Mouse (Mus musculus) liver, adult 2 months (tissue): ENCODE data around the gene Leng1. TPM values are rescaled to one million over a fixed set of nuclear protein-coding genes. Genes with fewer than 3 reads are reported as not detected.

Source experiments
- DNase-seq: peaks from one replicate; pipeline ENCODE4 v3.0.0-alpha.2; 2011; ENCODE audit warnings: low read depth, low spot score; ENCODE audit errors: extremely low read depth
- H3K27ac ChIP-seq: fragments of 200-500 bp; replicated peaks from 2 replicates; pipeline ENCODE4 v1.5.1; 2012; ENCODE audit warnings: low read depth, mild to moderate bottlenecking, control low read depth, inconsistent platforms, low read length; ENCODE audit not compliant: insufficient read depth
- H3K27me3 ChIP-seq: fragments of 200-500 bp; 2 replicates; pipeline ENCODE4 v1.6.1; 2012; ENCODE audit warnings: mild to moderate bottlenecking, moderate library complexity, low read length, inconsistent platforms; ENCODE audit not compliant: control insufficient read depth, insufficient read depth
- H3K36me3 ChIP-seq: fragments of 200-500 bp; 2 replicates; pipeline ENCODE4 v1.6.1; 2012; ENCODE audit warnings: low read length, inconsistent platforms; ENCODE audit not compliant: control insufficient read depth, insufficient read depth
- H3K4me1 ChIP-seq: fragments of 200-500 bp; 2 replicates; pipeline ENCODE4 v1.6.1; 2011; ENCODE audit warnings: low read length; ENCODE audit not compliant: control insufficient read depth, insufficient read depth
- H3K4me3 ChIP-seq: fragments of 200-500 bp; 2 replicates; pipeline ENCODE4 v1.5.1; 2011; ENCODE audit warnings: low read depth, mild to moderate bottlenecking, control low read depth, low read length, moderate library complexity; ENCODE audit not compliant: insufficient read depth
- H3K79me2 ChIP-seq: fragments of 200-500 bp; 2 replicates; pipeline ENCODE4 v1.6.1; 2012; ENCODE audit warnings: inconsistent platforms, mild to moderate bottlenecking, low read length, moderate library complexity; ENCODE audit not compliant: control insufficient read depth, insufficient read depth
- H3K9ac ChIP-seq: fragments of 200-500 bp; 2 replicates; pipeline ENCODE4 v1.6.1; 2012; ENCODE audit warnings: low read depth, mild to moderate bottlenecking, control low read depth, inconsistent platforms, low read length
- CTCF ChIP-seq: fragments of 200-500 bp; IDR thresholded peaks from 2 replicates; pipeline ENCODE4 v1.5.1; 2011; ENCODE audit warnings: low read depth, low read length, control low read depth
- POLR2A ChIP-seq: fragments of 200-500 bp; IDR thresholded peaks from 2 replicates; pipeline ENCODE4 v1.6.1; 2011; ENCODE audit warnings: low read length, control low read depth; ENCODE audit not compliant: insufficient read depth; ENCODE audit errors: extremely low read depth
- WGBS: fragments of 180-500 bp; shearing (Covaris S2); methylation state at CpG from one replicate; pipeline ENCODE4 v1.1.7; 2018; 5-methylcytosine and 5-hydroxymethylcytosine counted together
- polyA plus RNA-seq: library from polyadenylated mRNA; depleted of rRNA; stranded (reverse); fragments of >200 nt; gene quantifications from 2 replicates; pipeline ENCODE4 v1.2.3, GENCODE M21; 2012
- total RNA-seq: library from RNA; depleted of rRNA; stranded (reverse); fragments of >200 nt; gene quantifications from 2 replicates; pipeline ENCODE4 v1.2.3, GENCODE M21; 2014

Gene Leng1
- total and polyA plus RNA-seq, 2 experiments = 3.6 to 5.3 TPM

GRCm38 (mm10) chr7:3629543-3630477, 35.8 kb downstream of the Leng1 start, which contains the start of the genes Tfpt and Prpf31:
Gene Tfpt (minus strand): TSS chr7:3629929.
Gene Prpf31 (plus strand): TSS chr7:3629985.
- Histone ChIP-seq H3K27ac (peak within 1 kb of the TSS; percentile 59), H3K79me2 (peaks cover 16% of the 10 kb centered on the region), H3K4me3 (peak within 1 kb of the TSS; percentile 51), H3K36me3 (no peaks in the 10 kb centered on the region), H3K27me3 (no peaks in the 10 kb centered on the region), H3K4me1 (peaks cover 12% of the 10 kb centered on the region), H3K9ac (peak within 1 kb of the TSS; percentile 62)
- peak; percentile 93 for DNase-seq
- WGBS = under 1% methylated on average over 47 of the region's 47 CpGs
- TF ChIP-seq CTCF (no peak), POLR2A (no peak)

GRCm38 (mm10) chr7:3629030-3629429, 36.6 kb downstream of the Leng1 start:
- TF ChIP-seq POLR2A (no peak), CTCF (no peak)
- peak overlapping the region; percentile 62 for H3K9ac ChIP-seq
- peaks cover 12% of the 10 kb centered on the region for H3K4me1 ChIP-seq
- peak overlapping the region; percentile 11; the same call in 1 of the 2 replicates for H3K27ac ChIP-seq
- peak overlapping the region; percentile 51 for H3K4me3 ChIP-seq
- H3K79me2 ChIP-seq = peaks cover 16% of the 10 kb centered on the region
- no peak for DNase-seq
- H3K36me3 ChIP-seq = no peaks in the 10 kb centered on the region
- WGBS = 27% methylated on average over 4 of the region's 4 CpGs
- no peaks in the 10 kb centered on the region for H3K27me3 ChIP-seq

- peak within 1 kb of the TSS; percentile 87 for H3K27ac ChIP-seq
- WGBS = under 1% methylated on average over 32 of the region's 32 CpGs
- peak within 1 kb of the TSS; percentile 94 for H3K9ac ChIP-seq
- H3K27me3 ChIP-seq = no peaks in the 10 kb centered on the region
- H3K79me2 ChIP-seq = peaks cover 3% of the 10 kb centered on the region; the same call in 1 of the 2 replicates
- peaks cover 3% of the 10 kb centered on the region; the same call in 1 of the 2 replicates for H3K4me1 ChIP-seq
- DNase-seq = peak; percentile 89
- H3K36me3 ChIP-seq = peaks cover 2% of the 10 kb centered on the region; the same call in 1 of the 2 replicates
- H3K4me3 ChIP-seq = peak within 1 kb of the TSS; percentile 93
- TF ChIP-seq POLR2A (peak; percentile 73; the same call in 1 of the 2 replicates), CTCF (no peak)
Measured at GRCm38 (mm10) chr7:3617242-3617995, 48.2 kb downstream of the Leng1 start, which contains the start of gene Ndufa3. Gene Ndufa3 (plus strand): TSS chr7:3617373.

GRCm38 (mm10) chr7:3616389-3617241, 49.0 kb downstream of the Leng1 start:
- 38% methylated on average over 6 of the region's 6 CpGs for whole genome bisulfite sequencing
- no peak overlapping the region; the same call in 1 of the 2 replicates for H3K4me3 ChIP-seq
- peaks cover 2% of the 10 kb centered on the region; the same call in 1 of the 2 replicates for H3K36me3 ChIP-seq
- TF ChIP-seq CTCF = peak; percentile 48
- no peak for TF ChIP-seq POLR2A
- no peaks in the 10 kb centered on the region for H3K27me3 ChIP-seq
- DNase-seq = no peak
- peaks cover 3% of the 10 kb centered on the region; the same call in 1 of the 2 replicates for H3K79me2 ChIP-seq
- H3K9ac ChIP-seq = no peak overlapping the region
- H3K27ac ChIP-seq = no peak overlapping the region; the same call in 1 of the 2 replicates
- H3K4me1 ChIP-seq = peaks cover 3% of the 10 kb centered on the region; the same call in 1 of the 2 replicates

GRCm38 (mm10) chr7:3616057-3616388, 49.6 kb downstream of the Leng1 start, which contains the start of gene Oscar:
Gene Oscar (minus strand): TSS chr7:3616157.
- peaks cover 2% of the 10 kb centered on the region; the same call in 1 of the 2 replicates for H3K36me3 ChIP-seq
- H3K27me3 ChIP-seq = no peaks in the 10 kb centered on the region
- H3K4me3 ChIP-seq = no peak within 1 kb of the TSS; the same call in 1 of the 2 replicates
- no peak within 1 kb of the TSS for H3K9ac ChIP-seq
- H3K4me1 ChIP-seq = peaks cover 3% of the 10 kb centered on the region; the same call in 1 of the 2 replicates
- no peak for TF ChIP-seq POLR2A
- TF ChIP-seq CTCF = no peak
- WGBS = 85% methylated on average over 4 of the region's 4 CpGs
- peaks cover 3% of the 10 kb centered on the region; the same call in 1 of the 2 replicates for H3K79me2 ChIP-seq
- no peak for DNase-seq
- H3K27ac ChIP-seq = no peak within 1 kb of the TSS; the same call in 1 of the 2 replicates
